Comparison of ENCODE assay signal across 21 mouse cellular contexts in the genomic region with DNA sequence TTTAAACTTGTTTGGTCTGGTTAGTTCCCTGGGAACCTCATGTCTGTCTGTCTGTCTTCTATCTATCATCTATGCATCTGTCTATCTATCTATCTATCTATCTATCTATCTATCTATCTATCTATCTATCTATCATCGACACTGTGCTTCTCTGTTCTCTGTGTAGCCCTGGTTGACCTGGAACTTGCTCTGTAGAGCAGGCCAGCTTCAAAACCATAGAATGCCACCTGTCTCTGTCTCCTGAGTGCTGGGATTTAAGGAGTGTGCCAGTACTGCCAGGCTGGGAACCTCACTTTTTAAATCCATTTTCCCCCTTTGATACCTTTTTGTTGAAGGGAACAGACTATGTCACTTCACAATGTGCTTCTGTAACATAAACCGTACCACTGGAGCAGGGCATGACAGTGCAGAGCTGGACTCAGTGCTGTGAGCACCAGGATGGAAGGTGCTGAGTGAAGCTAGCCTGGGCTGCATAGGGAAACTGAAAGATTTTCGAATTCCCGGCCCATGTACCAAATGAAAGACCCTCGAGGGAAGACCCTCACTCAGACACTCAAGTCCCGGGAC. TPM values are rescaled to one million over a fixed set of nuclear protein-coding genes. Genes with fewer than 3 reads are reported as not detected.
A peak's percentile ranks its signal among the peaks of the same experiment; 100 is the strongest.
DNase-seq lines count a peak whose midpoint lies in the region; ATAC-seq and TF ChIP-seq lines count a peak whose summit lies in the region.
"Had no signal": no experiment of that assay in that cellular context is flagged by ENCODE, and none has a peak within 500 bp of the region (broad histone marks: within the 10 kb centered on the region; RNA-seq: fewer than 3 reads in every experiment).

No protein-coding gene starts in this region.

- no peaks in the 10 kb centered on the region for H3K9me3 ChIP-seq in liver, embryonic 16.5 days (replicated peaks; ENCODE audit: control insufficient read depth, low read length)
- H3K9me3 ChIP-seq in hindbrain, embryonic 10.5 days, result no peaks in the 10 kb centered on the region
- H3K9me3 ChIP-seq: forebrain, embryonic 12.5 days; hindbrain, embryonic 12.5 days; limb, embryonic 15.5 days; midbrain, embryonic 13.5 days had no signal

- peak overlapping the region; percentile 42 for H3K27ac ChIP-seq in spleen, adult 2 months (ENCODE audit: insufficient read depth, low read length)
- H3K27ac ChIP-seq in bone marrow, adult 2 months (ENCODE audit: control insufficient read depth, insufficient read depth, low read depth, low read length, poor library complexity), result peak overlapping the region; percentile 69; the same call in 1 of the 2 replicates
- H3K27ac ChIP-seq in liver, embryonic 16.5 days (ENCODE audit: low read length), result peak overlapping the region; percentile 60
- no peak overlapping the region for H3K27ac ChIP-seq in hindbrain, embryonic 10.5 days
- H3K27ac ChIP-seq: forebrain, embryonic 12.5 days; hindbrain, embryonic 12.5 days; limb, embryonic 15.5 days; midbrain, embryonic 13.5 days had no signal

- WGBS in spleen, adult 2 months, result 70% methylated on average over 6 of the region's 6 CpGs
- WGBS in bone marrow, adult 2 months, result 77% methylated on average over 6 of the region's 6 CpGs
- 58% methylated on average over 5 of the region's 6 CpGs for WGBS in liver, embryonic 16.5 days (ENCODE audit: insufficient replicate concordance)
- 93% methylated on average over 6 of the region's 6 CpGs for WGBS in hindbrain, embryonic 10.5 days

- TF ChIP-seq POLR2A in spleen, adult 2 months (IDR thresholded peaks at IDR 0.05; ENCODE audit: low read depth, low read length), result no peak
- TF ChIP-seq POLR2A in bone marrow, adult 2 months (IDR thresholded peaks at IDR 0.05; ENCODE audit: borderline replicate concordance, control insufficient read depth, low read depth, low read length), result no peak

- TF ChIP-seq CTCF in spleen, adult 2 months (IDR thresholded peaks at IDR 0.05; ENCODE audit: extremely low read depth, insufficient read depth, insufficient read length, insufficient replicate concordance), result no peak
- TF ChIP-seq CTCF in bone marrow, adult 2 months (IDR thresholded peaks at IDR 0.05; ENCODE audit: control insufficient read depth, insufficient read depth, low read length), result no peak

- H3K36me3 ChIP-seq in spleen, adult 2 months (ENCODE audit: control insufficient read depth, insufficient read depth, low read length), result no peaks in the 10 kb centered on the region
- H3K36me3 ChIP-seq in liver, embryonic 16.5 days (ENCODE audit: control insufficient read depth, insufficient read depth), result no peaks in the 10 kb centered on the region
- no peaks in the 10 kb centered on the region for H3K36me3 ChIP-seq in hindbrain, embryonic 10.5 days
- H3K36me3 ChIP-seq: forebrain, embryonic 12.5 days; hindbrain, embryonic 12.5 days; limb, embryonic 15.5 days; midbrain, embryonic 13.5 days had no signal

- no peak for ATAC-seq in liver, embryonic 16.5 days (ENCODE audit: low read depth)
- ATAC-seq: inflammation-experienced regulatory T-cells, adult 6 months; lung, postnatal 0 days; midbrain, embryonic 13.5 days had no signal

- DNase-seq in spleen, adult 2 months (ENCODE audit: low read depth in 1 of 2, low spot score in 2 of 2), result no peak
- no peak for DNase-seq in spleen, postnatal 36 days (ENCODE audit: low spot score in 2 of 2)
- no peak for DNase-seq in lung, postnatal 36 days
- DNase-seq in hindbrain, embryonic 10.5 days (ENCODE audit: low spot score), result no peak
- DNase-seq in thymus, postnatal 14 days, result no peak
- DNase-seq: adrenal gland, postnatal 36 days; cerebellum, adult 8-10 months; gastrocnemius, postnatal 25 days; kidney, adult 8-10 months; kidney, postnatal 14 days; thymus, postnatal 4 days had no signal

- peaks cover 2% of the 10 kb centered on the region; the same call in 1 of the 2 replicates for H3K4me1 ChIP-seq in spleen, adult 2 months (ENCODE audit: control insufficient read depth, insufficient read depth, insufficient read length)
- H3K4me1 ChIP-seq in bone marrow, adult 2 months (ENCODE audit: control insufficient read depth, insufficient read depth, low read length), result peaks cover 3% of the 10 kb centered on the region; the same call in 1 of the 2 replicates
- H3K4me1 ChIP-seq in liver, embryonic 16.5 days (ENCODE audit: control insufficient read depth, low read depth, low read length), result peaks cover 33% of the 10 kb centered on the region
- H3K4me1 ChIP-seq in hindbrain, embryonic 10.5 days (replicated peaks), result peaks cover 8% of the 10 kb centered on the region; the same call in 1 of the 2 replicates
- H3K4me1 ChIP-seq: forebrain, embryonic 12.5 days; hindbrain, embryonic 12.5 days; midbrain, embryonic 13.5 days had no signal

- H3K4me2 ChIP-seq in liver, embryonic 16.5 days (ENCODE audit: low read depth, low read length), result no peak overlapping the region
- H3K4me2 ChIP-seq: forebrain, embryonic 12.5 days; hindbrain, embryonic 12.5 days; limb, embryonic 15.5 days; midbrain, embryonic 13.5 days had no signal

- no peak overlapping the region for H3K9ac ChIP-seq in liver, embryonic 16.5 days (ENCODE audit: low read depth, low read length)
- H3K9ac ChIP-seq: forebrain, embryonic 12.5 days; hindbrain, embryonic 12.5 days; limb, embryonic 15.5 days; midbrain, embryonic 13.5 days had no signal

- no peak overlapping the region; the same call in 1 of the 2 replicates for H3K4me3 ChIP-seq in spleen, adult 2 months (ENCODE audit: extremely low read depth, insufficient read depth, insufficient read length)
- H3K4me3 ChIP-seq in bone marrow, adult 2 months (replicated peaks; ENCODE audit: control insufficient read depth, low read depth, low read length), result no peak overlapping the region
- H3K4me3 ChIP-seq in liver, embryonic 16.5 days (ENCODE audit: low read depth, low read length), result no peak overlapping the region
- no peak overlapping the region for H3K4me3 ChIP-seq in hindbrain, embryonic 10.5 days
- H3K4me3 ChIP-seq: forebrain, embryonic 12.5 days; hindbrain, embryonic 12.5 days; limb, embryonic 15.5 days; midbrain, embryonic 13.5 days had no signal

- H3K27me3 ChIP-seq in spleen, adult 2 months (ENCODE audit: control insufficient read depth, insufficient read depth, low read length), result no peaks in the 10 kb centered on the region
- no peaks in the 10 kb centered on the region for H3K27me3 ChIP-seq in liver, embryonic 16.5 days (ENCODE audit: control insufficient read depth, insufficient read depth, low read depth, low read length)
- H3K27me3 ChIP-seq in hindbrain, embryonic 10.5 days (ENCODE audit: insufficient read depth, poor library complexity, severe bottlenecking), result no peaks in the 10 kb centered on the region
- H3K27me3 ChIP-seq: forebrain, embryonic 12.5 days; hindbrain, embryonic 12.5 days; limb, embryonic 15.5 days; midbrain, embryonic 13.5 days had no signal

RNA-seq across cellular contexts. Expression of gene Gstp3, which starts 1.6 kb away (rescaled TPM):
- 13.0 and 15.7 TPM in 2 replicates for polyA plus RNA-seq in spleen, adult 2 months (2012; rRNA removed)
- 13.5 and 18.0 TPM in 2 replicates for polyA plus RNA-seq in bone marrow, adult 2 months (2011; ENCODE audit: insufficient read depth, insufficient read length, low replicate concordance, missing spikeins)
- 95.4 and 105 TPM in 2 replicates for polyA plus RNA-seq in liver, embryonic 16.5 days (2015; fragmentation: Nextera tagmentation; extraction: Ambion mirVana)
- polyA plus RNA-seq in hindbrain, embryonic 10.5 days (2016; fragmentation: Nextera tagmentation; extraction: Ambion mirVana), result not detected in 2 replicates
- polyA plus RNA-seq: forebrain, embryonic 12.5 days; frontal cortex, adult 2 months; heart, postnatal 0 days; hindbrain, embryonic 12.5 days; midbrain, embryonic 13.5 days had no signal

RNA-seq across cellular contexts. Expression of gene Gstp2, which starts 15.2 kb away (rescaled TPM):
- 17.9 and 132 TPM in 2 replicates for polyA plus RNA-seq in spleen, adult 2 months (2012; rRNA removed)
- 21.6 TPM in 1 of 2 replicates, not detected in the other for polyA plus RNA-seq in bone marrow, adult 2 months (2011; ENCODE audit: insufficient read depth, insufficient read length, low replicate concordance, missing spikeins)
- 6.1 and 17.4 TPM in 2 replicates for polyA plus RNA-seq in liver, embryonic 16.5 days (2015; fragmentation: Nextera tagmentation; extraction: Ambion mirVana)
- 1.3 and 2.1 TPM in 2 replicates for polyA plus RNA-seq in hindbrain, embryonic 10.5 days (2016; fragmentation: Nextera tagmentation; extraction: Ambion mirVana)

RNA-seq across cellular contexts. Expression of gene Cabp2, which starts 20.4 kb away (rescaled TPM):
- polyA plus RNA-seq in spleen, adult 2 months (2012; rRNA removed), result 7.0 and 8.3 TPM in 2 replicates
- not detected in 2 replicates for polyA plus RNA-seq in bone marrow, adult 2 months (2011; ENCODE audit: insufficient read depth, insufficient read length, low replicate concordance, missing spikeins)
- polyA plus RNA-seq in liver, embryonic 16.5 days (2015; fragmentation: Nextera tagmentation; extraction: Ambion mirVana), result 0.25 and 0.32 TPM in 2 replicates
- not detected in 2 replicates for polyA plus RNA-seq in hindbrain, embryonic 10.5 days (2016; fragmentation: Nextera tagmentation; extraction: Ambion mirVana)
- polyA plus RNA-seq: forebrain, embryonic 12.5 days; frontal cortex, adult 2 months; heart, postnatal 0 days; hindbrain, embryonic 12.5 days; inflammation-experienced regulatory T-cells, adult 6 months; limb, embryonic 15.5 days; lung, postnatal 0 days; midbrain, embryonic 13.5 days had no signal

RNA-seq across cellular contexts. Expression of gene Gstp1, which starts 23.2 kb away (rescaled TPM):
- polyA plus RNA-seq in spleen, adult 2 months (2012; rRNA removed), result 179 and 335 TPM in 2 replicates
- 125 and 187 TPM in 2 replicates for polyA plus RNA-seq in bone marrow, adult 2 months (2011; ENCODE audit: insufficient read depth, insufficient read length, low replicate concordance, missing spikeins)
- 796 and 823 TPM in 2 replicates for polyA plus RNA-seq in liver, embryonic 16.5 days (2015; fragmentation: Nextera tagmentation; extraction: Ambion mirVana)
- 442 and 460 TPM in 2 replicates for polyA plus RNA-seq in hindbrain, embryonic 10.5 days (2016; fragmentation: Nextera tagmentation; extraction: Ambion mirVana)

RNA-seq across cellular contexts. Expression of gene Cdk2ap2, which starts 36.0 kb away (rescaled TPM):
- 247 and 334 TPM in 2 replicates for polyA plus RNA-seq in spleen, adult 2 months (2012; rRNA removed)
- polyA plus RNA-seq in bone marrow, adult 2 months (2011; ENCODE audit: insufficient read depth, insufficient read length, low replicate concordance, missing spikeins), result 93.3 and 143 TPM in 2 replicates
- 112 and 117 TPM in 2 replicates for polyA plus RNA-seq in liver, embryonic 16.5 days (2015; fragmentation: Nextera tagmentation; extraction: Ambion mirVana)
- 90.5 and 93.3 TPM in 2 replicates for polyA plus RNA-seq in hindbrain, embryonic 10.5 days (2016; fragmentation: Nextera tagmentation; extraction: Ambion mirVana)

Comparison
In these comparisons a context has a peak if more than half of its experiments do, and no peak if none do; other contexts are left out.
1. RNA of gene Gstp3, which starts 1.6 kb away (polyA plus RNA-seq): 95.4 to 105 TPM in liver, embryonic 16.5 days, 13.5 to 18.0 TPM in bone marrow, adult 2 months and 13.0 to 15.7 TPM in spleen, adult 2 months; not detected in hindbrain, embryonic 10.5 days; every median in the first group is over 10 times any median in the second.